29 mouse cellular contexts compared by ENCODE assay signal in the genomic region with DNA sequence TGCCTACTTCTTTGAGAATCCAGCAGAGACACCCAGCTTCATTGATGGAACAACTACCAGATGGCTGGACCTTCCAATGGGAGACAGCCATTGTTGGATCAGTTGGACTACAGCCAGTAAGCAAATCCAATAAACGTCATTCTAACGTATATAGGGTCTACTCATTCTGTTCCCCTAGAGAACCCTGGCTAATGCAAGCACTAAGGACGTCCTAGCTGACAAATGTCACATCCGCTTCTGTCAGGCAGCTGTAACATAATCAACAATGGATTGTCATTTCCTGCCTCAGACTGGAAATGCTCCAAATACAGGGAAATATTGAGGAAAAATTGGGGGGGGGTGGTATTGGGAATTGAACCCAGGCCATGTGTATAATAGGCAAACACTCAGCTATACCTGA.
"Had no signal": no experiment of that assay in that cellular context is flagged by ENCODE, and none has a peak within 500 bp of the region (broad histone marks: within the 10 kb centered on the region; RNA-seq: fewer than 3 reads in every experiment).

No protein-coding gene starts in this region.

- DNase-seq: heart, postnatal 10 days; heart, postnatal 14 days; heart, postnatal 36 days; heart, postnatal 4 days; kidney, adult 11 months; kidney, adult 2 months; kidney, postnatal 10 days; kidney, postnatal 4 days; layer of hippocampus, adult 9-11 months; layer of hippocampus, postnatal 36 days had no signal

- H3K27me3 ChIP-seq: hindbrain, embryonic 15.5 days; intestine, embryonic 15.5 days; kidney, embryonic 15.5 days had no signal

- H3K4me1 ChIP-seq: intestine, embryonic 15.5 days had no signal

- H3K9ac ChIP-seq: heart, embryonic 12.5 days; heart, embryonic 13.5 days; heart, embryonic 15.5 days; hindbrain, embryonic 12.5 days; hindbrain, embryonic 13.5 days; hindbrain, embryonic 14.5 days; hindbrain, embryonic 15.5 days; intestine, embryonic 15.5 days; kidney, embryonic 15.5 days had no signal

- H3K4me2 ChIP-seq: heart, embryonic 11.5 days; heart, embryonic 12.5 days; heart, embryonic 13.5 days; heart, embryonic 15.5 days; hindbrain, embryonic 12.5 days; hindbrain, embryonic 13.5 days; hindbrain, embryonic 14.5 days; hindbrain, embryonic 15.5 days; intestine, embryonic 15.5 days; kidney, embryonic 15.5 days had no signal

- H3K27ac ChIP-seq: heart, embryonic 10.5 days; heart, embryonic 13.5 days; heart, embryonic 15.5 days; hindbrain, embryonic 10.5 days; hindbrain, embryonic 12.5 days; hindbrain, embryonic 13.5 days; hindbrain, embryonic 14.5 days; hindbrain, embryonic 15.5 days; hindbrain, postnatal 0 days; intestine, embryonic 15.5 days; kidney, embryonic 15.5 days; kidney, postnatal 0 days; layer of hippocampus, adult 2 months had no signal

- H3K4me3 ChIP-seq: heart, embryonic 10.5 days; heart, embryonic 12.5 days; heart, embryonic 13.5 days; heart, embryonic 15.5 days; hindbrain, embryonic 10.5 days; hindbrain, embryonic 12.5 days; hindbrain, embryonic 13.5 days; hindbrain, embryonic 15.5 days; intestine, embryonic 15.5 days; kidney, embryonic 15.5 days; layer of hippocampus, adult 2 months had no signal

- H3K36me3 ChIP-seq: heart, embryonic 10.5 days; heart, embryonic 12.5 days; heart, embryonic 13.5 days; heart, embryonic 15.5 days; hindbrain, embryonic 10.5 days; hindbrain, embryonic 12.5 days; hindbrain, embryonic 13.5 days; hindbrain, embryonic 15.5 days; intestine, embryonic 15.5 days; kidney, embryonic 15.5 days had no signal

- ATAC-seq: hindbrain, embryonic 16.5 days; hindbrain, postnatal 0 days; inflammation-experienced regulatory T-cells, adult 6 months; intestine, embryonic 15.5 days; intestine, embryonic 16.5 days; intestine, postnatal 0 days had no signal

- H3K9me3 ChIP-seq: heart, embryonic 10.5 days; heart, embryonic 12.5 days; heart, embryonic 13.5 days; heart, embryonic 15.5 days; hindbrain, embryonic 10.5 days; hindbrain, embryonic 12.5 days; hindbrain, embryonic 13.5 days; hindbrain, embryonic 15.5 days; intestine, embryonic 15.5 days; kidney, embryonic 15.5 days had no signal
